Mouse (Mus musculus): ENCODE measurements around the gene Kcnj10. TPM values are rescaled to one million over a fixed set of nuclear protein-coding genes. Genes with fewer than 3 reads are reported as not detected.
A peak's percentile ranks its signal among the peaks of the same experiment; 100 is the strongest.

Kcnj10 gene
- polyA plus RNA-seq, 1 experiment from 2014 or later, result 0.77 TPM

- Histone ChIP-seq H3K9me3 (no peaks in the 10 kb centered on the region), H3K36me3 (no peaks in the 10 kb centered on the region), H3K27me3 (ENCODE audit: insufficient read depth, poor library complexity, severe bottlenecking) (peaks cover 11% of the 10 kb centered on the region), H3K4me1 (replicated peaks) (peaks cover 79% of the 10 kb centered on the region), H3K27ac (no peak overlapping the region), H3K4me3 (no peak overlapping the region)
- WGBS, result 95% methylated on average over 2 of the region's 2 CpGs
- no peak for DNase-seq (ENCODE audit: low spot score)
Observed at GRCm38 (mm10) chr1:172305153-172305552, 35.9 kb upstream of the Kcnj10 start.

GRCm38 (mm10) chr1:172305635-172306034 is 35.4 kb upstream of the Kcnj10 start:
- DNase-seq (ENCODE audit: low spot score), result no peak
- Histone ChIP-seq H3K4me1 (replicated peaks) (peaks cover 78% of the 10 kb centered on the region), H3K4me3 (no peak overlapping the region), H3K36me3 (no peaks in the 10 kb centered on the region), H3K9me3 (no peaks in the 10 kb centered on the region), H3K27ac (peak overlapping the region; percentile 29; the same call in 1 of the 2 replicates), H3K27me3 (ENCODE audit: insufficient read depth, poor library complexity, severe bottlenecking) (peaks cover 8% of the 10 kb centered on the region; the same call in 1 of the 2 replicates)
- WGBS, result 80% methylated on average over 3 of the region's 3 CpGs

GRCm38 (mm10) chr1:172306196-172306595 is 34.8 kb upstream of the Kcnj10 start:
- peak overlapping the region; percentile 29; the same call in 1 of the 2 replicates for H3K27ac ChIP-seq
- peaks cover 76% of the 10 kb centered on the region for H3K4me1 ChIP-seq (replicated peaks)
- H3K4me3 ChIP-seq, result no peak overlapping the region
- no peak for DNase-seq (ENCODE audit: low spot score)
- no peaks in the 10 kb centered on the region for H3K9me3 ChIP-seq
- peaks cover 8% of the 10 kb centered on the region; the same call in 1 of the 2 replicates for H3K27me3 ChIP-seq (ENCODE audit: insufficient read depth, poor library complexity, severe bottlenecking)
- H3K36me3 ChIP-seq, result no peaks in the 10 kb centered on the region
- 79% methylated on average over 4 of the region's 4 CpGs for WGBS

- no peak for DNase-seq (ENCODE audit: low spot score)
- peak overlapping the region; percentile 62 for H3K27ac ChIP-seq
- H3K4me3 ChIP-seq, result no peak overlapping the region
- H3K36me3 ChIP-seq, result no peaks in the 10 kb centered on the region
- peaks cover 76% of the 10 kb centered on the region for H3K4me1 ChIP-seq (replicated peaks)
- WGBS, result 83% methylated on average over 6 of the region's 6 CpGs
- no peaks in the 10 kb centered on the region for H3K9me3 ChIP-seq
- H3K27me3 ChIP-seq (ENCODE audit: insufficient read depth, poor library complexity, severe bottlenecking), result peaks cover 11% of the 10 kb centered on the region; the same call in 1 of the 2 replicates
Observed at GRCm38 (mm10) chr1:172306885-172307284, 34.1 kb upstream of the Kcnj10 start.

- Histone ChIP-seq H3K27me3 (ENCODE audit: insufficient read depth, poor library complexity, severe bottlenecking) (peaks cover 11% of the 10 kb centered on the region; the same call in 1 of the 2 replicates), H3K4me1 (replicated peaks) (peaks cover 75% of the 10 kb centered on the region)
Observed at GRCm38 (mm10) chr1:172307936-172308335, 33.1 kb upstream of the Kcnj10 start.

GRCm38 (mm10) chr1:172308409-172308808 is 32.6 kb upstream of the Kcnj10 start:
- DNase-seq (ENCODE audit: low spot score), result no peak
- Histone ChIP-seq H3K4me3 (no peak overlapping the region), H3K36me3 (no peaks in the 10 kb centered on the region), H3K9me3 (no peaks in the 10 kb centered on the region), H3K4me1 (replicated peaks) (peaks cover 75% of the 10 kb centered on the region), H3K27me3 (ENCODE audit: insufficient read depth, poor library complexity, severe bottlenecking) (peaks cover 12% of the 10 kb centered on the region; the same call in 1 of the 2 replicates), H3K27ac (peak overlapping the region; percentile 74)
- WGBS, result 100% methylated on average over 1 of the region's 1 CpGs

More at GRCm38 (mm10) chr1:172307936-172308335, 33.1 kb upstream of the Kcnj10 start:
- no peaks in the 10 kb centered on the region for H3K9me3 ChIP-seq
- H3K4me3 ChIP-seq, result no peak overlapping the region
- H3K36me3 ChIP-seq, result no peaks in the 10 kb centered on the region
- 60% methylated on average over 10 of the region's 10 CpGs for WGBS
- peak overlapping the region; percentile 74 for H3K27ac ChIP-seq
- DNase-seq (ENCODE audit: low spot score), result no peak

- 6% methylated on average over 14 of the region's 14 CpGs for WGBS
- Histone ChIP-seq H3K27ac (peak overlapping the region; percentile 94), H3K4me3 (peak overlapping the region; percentile 47), H3K27me3 (ENCODE audit: insufficient read depth, poor library complexity, severe bottlenecking) (peaks cover 19% of the 10 kb centered on the region; the same call in 1 of the 2 replicates), H3K36me3 (no peaks in the 10 kb centered on the region), H3K9me3 (no peaks in the 10 kb centered on the region), H3K4me1 (replicated peaks) (peaks cover 77% of the 10 kb centered on the region)
- peak; percentile 94 for DNase-seq (ENCODE audit: low spot score)
Observed at GRCm38 (mm10) chr1:172309699-172310398, 31.2 kb upstream of the Kcnj10 start.

- H3K9me3 ChIP-seq, result no peaks in the 10 kb centered on the region
- peaks cover 19% of the 10 kb centered on the region; the same call in 1 of the 2 replicates for H3K27me3 ChIP-seq (ENCODE audit: insufficient read depth, poor library complexity, severe bottlenecking)
- H3K4me3 ChIP-seq, result peak overlapping the region; percentile 81
- H3K4me1 ChIP-seq (replicated peaks), result peaks cover 85% of the 10 kb centered on the region
- DNase-seq (ENCODE audit: low spot score), result no peak
- H3K27ac ChIP-seq, result peak overlapping the region; percentile 92
- whole genome bisulfite sequencing, result 5% methylated on average over 23 of the region's 23 CpGs
- H3K36me3 ChIP-seq, result peaks cover 6% of the 10 kb centered on the region
Observed at GRCm38 (mm10) chr1:172311248-172311906, 29.6 kb upstream of the Kcnj10 start.

GRCm38 (mm10) chr1:172311921-172312767 is 28.9 kb upstream of the Kcnj10 start:
- H3K4me1 ChIP-seq (replicated peaks), result peaks cover 82% of the 10 kb centered on the region
- under 1% methylated on average over 54 of the region's 55 CpGs for WGBS

GRCm38 (mm10) chr1:172312768-172313561 is 28.0 kb upstream of the Kcnj10 start:
- H3K4me3 ChIP-seq, result peak overlapping the region; percentile 81
- peaks cover 85% of the 10 kb centered on the region for H3K4me1 ChIP-seq (replicated peaks)
- H3K9me3 ChIP-seq, result no peaks in the 10 kb centered on the region
- DNase-seq (ENCODE audit: low spot score), result no peak
- peaks cover 29% of the 10 kb centered on the region for H3K27me3 ChIP-seq (ENCODE audit: insufficient read depth, poor library complexity, severe bottlenecking)
- WGBS, result 17% methylated on average over 16 of the region's 16 CpGs
- H3K36me3 ChIP-seq, result peaks cover 21% of the 10 kb centered on the region
- H3K27ac ChIP-seq, result peak overlapping the region; percentile 92

More at GRCm38 (mm10) chr1:172311921-172312767, 28.9 kb upstream of the Kcnj10 start:
- H3K9me3 ChIP-seq, result no peaks in the 10 kb centered on the region
- H3K27me3 ChIP-seq (ENCODE audit: insufficient read depth, poor library complexity, severe bottlenecking), result peaks cover 21% of the 10 kb centered on the region; the same call in 1 of the 2 replicates
- peak; percentile 91 for DNase-seq (ENCODE audit: low spot score)
- H3K27ac ChIP-seq, result peak overlapping the region; percentile 92
- H3K36me3 ChIP-seq, result peaks cover 13% of the 10 kb centered on the region
- H3K4me3 ChIP-seq, result peak overlapping the region; percentile 81

GRCm38 (mm10) chr1:172313613-172314411 is 27.2 kb upstream of the Kcnj10 start:
- peak overlapping the region; percentile 92 for H3K27ac ChIP-seq
- 72% methylated on average over 10 of the region's 10 CpGs for WGBS

More at GRCm38 (mm10) chr1:172313613-172314411, 27.2 kb upstream of the Kcnj10 start:
- peaks cover 88% of the 10 kb centered on the region for H3K4me1 ChIP-seq (replicated peaks)
- H3K27me3 ChIP-seq (ENCODE audit: insufficient read depth, poor library complexity, severe bottlenecking), result peaks cover 36% of the 10 kb centered on the region
- no peaks in the 10 kb centered on the region for H3K9me3 ChIP-seq
- no peak for DNase-seq (ENCODE audit: low spot score)
- H3K4me3 ChIP-seq, result peak overlapping the region; percentile 81
- H3K36me3 ChIP-seq, result peaks cover 29% of the 10 kb centered on the region

Data from hindbrain, embryonic 10.5 days (tissue).